Mouse (Mus musculus) limb, embryonic 12.5 days (tissue): Measurements from ENCODE around the gene Lrrc45. TPM values are rescaled to one million over a fixed set of nuclear protein-coding genes. Genes with fewer than 3 reads are reported as not detected.
"Not testable (repeated sequence)": the region's sequence is repeated elsewhere in the genome, so short reads cannot be mapped to it uniquely, and the experiment has no call there.

Source experiments
- ATAC-seq: fragments of 200-750 bp; cut with Nextera tagmentation; 2 replicates; pipeline ENCODE4 v1.8.0; 2017; ENCODE audit warnings: low read depth, moderate TSS enrichment; ENCODE audit not compliant: insufficient number of reproducible peaks, insufficient read depth, low FRiP score, low TSS enrichment
- H3K27ac ChIP-seq: fragments of 300-500 bp; sonication (generic); 2 replicates; pipeline ENCODE4 v1.5.1; 2016; ENCODE audit warnings: mild to moderate bottlenecking, moderate library complexity
- H3K27me3 ChIP-seq: fragments of 300-500 bp; sonication (generic); 2 replicates; pipeline ENCODE4 v1.6.1; 2016; ENCODE audit warnings: mild to moderate bottlenecking, moderate library complexity
- H3K36me3 ChIP-seq: fragments of 300-500 bp; sonication (generic); 2 replicates; pipeline ENCODE4 v1.6.1; 2016; ENCODE audit warnings: mild to moderate bottlenecking, moderate library complexity
- H3K4me1 ChIP-seq: fragments of 300-500 bp; sonication (generic); replicated peaks from 2 replicates; pipeline ENCODE4 v1.6.1; 2016
- H3K4me2 ChIP-seq: fragments of 300-500 bp; sonication (generic); 2 replicates; pipeline ENCODE4 v1.6.1; 2016; ENCODE audit warnings: mild to moderate bottlenecking, moderate library complexity
- H3K4me3 ChIP-seq: fragments of 300-500 bp; sonication (generic); replicated peaks from 2 replicates; pipeline ENCODE4 v1.5.1; 2016; ENCODE audit warnings: mild to moderate bottlenecking
- H3K9ac ChIP-seq: fragments of 300-500 bp; sonication (generic); replicated peaks from 2 replicates; pipeline ENCODE4 v1.6.1; 2016; ENCODE audit warnings: mild to moderate bottlenecking, moderate library complexity
- H3K9me3 ChIP-seq: fragments of 300-500 bp; sonication (generic); 2 replicates; pipeline ENCODE4 v1.6.1; 2016; ENCODE audit warnings: mild to moderate bottlenecking, moderate library complexity
- WGBS: fragments of 180-500 bp; shearing (Covaris S2); methylation state at CpG from one replicate; pipeline ENCODE4 v1.1.7; 2016; 5-methylcytosine and 5-hydroxymethylcytosine counted together
- polyA plus RNA-seq: library from polyadenylated mRNA; unstranded; fragments of >200 nt; fragmentation: Nextera tagmentation; extraction: Ambion mirVana; gene quantifications from 2 replicates; pipeline ENCODE4 v1.2.1, GENCODE M21; 2016

Gene Lrrc45
- polyA plus RNA-seq: 77.9 and 78.4 TPM in 2 replicates

DNA sequence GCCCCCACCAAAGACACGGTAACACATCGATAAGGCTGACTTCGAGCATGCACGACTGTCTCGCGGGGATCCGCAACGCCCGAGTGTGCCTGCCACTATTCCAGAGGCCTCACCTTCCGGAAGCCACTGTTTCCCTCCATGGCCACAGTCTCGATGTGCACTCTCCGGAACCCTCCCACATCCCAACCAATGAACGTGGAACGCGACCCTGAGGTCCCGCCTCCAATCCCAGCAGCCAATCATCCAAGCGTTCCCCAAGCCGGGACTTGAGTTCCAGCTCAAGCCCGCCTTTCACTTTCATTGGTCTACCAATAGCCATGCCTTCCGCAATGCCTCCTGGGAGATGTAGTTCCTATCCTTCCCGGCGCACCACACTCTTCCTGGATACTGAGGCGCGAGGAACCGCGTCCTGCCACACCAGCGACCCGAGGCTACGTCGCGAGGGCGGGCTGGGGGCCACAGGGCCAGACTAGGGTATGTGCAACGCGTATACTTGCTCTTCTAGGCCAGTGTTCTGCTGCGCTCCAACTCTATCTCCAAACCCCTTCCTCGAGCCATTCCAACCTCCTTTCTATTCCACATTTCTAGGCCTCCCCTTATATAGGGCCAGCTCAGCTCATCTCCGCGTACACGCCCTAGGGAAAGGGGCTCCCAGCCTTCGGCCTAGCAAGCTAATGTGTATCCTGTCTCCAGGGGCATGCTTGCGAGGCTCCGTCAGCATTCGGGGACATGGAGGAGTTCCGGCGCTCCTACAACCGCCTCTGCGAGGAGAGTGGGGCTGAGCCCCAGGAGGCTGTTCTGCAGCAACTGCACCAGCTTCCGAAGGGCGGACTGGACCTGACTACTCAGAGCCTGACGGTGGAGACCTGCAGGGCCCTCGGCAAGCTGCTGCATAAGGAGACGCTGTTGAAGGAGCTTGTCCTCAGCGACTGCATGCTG, at the start of gene Lrrc45, which contains the start of gene Cenpx:
TSS of gene Lrrc45 (plus strand) at position 346 of the 939 bp plus-strand sequence.
TSS of gene Cenpx (minus strand) at position 159 of the 939 bp plus-strand sequence.
- peaks cover 62% of the 10 kb centered on the region for H3K36me3 ChIP-seq
- WGBS: 3% methylated on average over 53 of the region's 53 CpGs
- peaks cover 46% of the 10 kb centered on the region for H3K4me1 ChIP-seq

DNA sequence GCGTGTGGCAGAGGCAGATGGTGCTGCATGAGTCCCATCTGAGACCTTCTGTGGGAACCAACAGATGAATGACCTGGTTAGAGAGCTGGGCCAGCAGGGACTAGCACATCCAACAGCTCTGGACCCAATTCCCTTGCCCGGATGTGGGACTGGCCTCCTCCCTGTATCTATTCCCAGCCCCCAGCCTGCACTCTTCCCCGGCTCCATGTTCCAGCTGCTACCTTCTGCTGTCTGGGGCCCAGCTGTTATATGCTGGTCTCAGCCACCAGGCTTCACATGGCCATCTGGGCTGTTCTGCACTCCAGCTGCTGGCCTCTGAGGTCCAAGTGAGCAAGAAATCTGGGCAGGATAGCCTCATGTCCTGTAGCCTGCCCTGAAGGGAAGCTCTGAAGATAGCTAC, 48.3 kb upstream of the Lrrc45 start:
- H3K4me2 ChIP-seq: no peak overlapping the region
- H3K27ac ChIP-seq: no peak overlapping the region
- 66% methylated on average over 3 of the region's 3 CpGs for WGBS
- H3K9ac ChIP-seq: no peak overlapping the region
- H3K4me1 ChIP-seq: peaks cover 26% of the 10 kb centered on the region
- H3K4me3 ChIP-seq: no peak overlapping the region
- no peak for ATAC-seq
- no peaks in the 10 kb centered on the region for H3K9me3 ChIP-seq
- no peaks in the 10 kb centered on the region for H3K36me3 ChIP-seq
- peaks cover 41% of the 10 kb centered on the region for H3K27me3 ChIP-seq

More for the DNA sequence above, at the start of gene Lrrc45, which contains the start of gene Cenpx:
- no peaks in the 10 kb centered on the region for H3K27me3 ChIP-seq
- peak within 1 kb of the TSS; percentile 66 for H3K4me3 ChIP-seq
- H3K27ac ChIP-seq: peak within 1 kb of the TSS; percentile 62
- H3K9ac ChIP-seq: peak within 1 kb of the TSS; percentile 79
- peak; percentile 93 for ATAC-seq
- no peaks in the 10 kb centered on the region for H3K9me3 ChIP-seq
- H3K4me2 ChIP-seq: peak within 1 kb of the TSS; percentile 95

DNA sequence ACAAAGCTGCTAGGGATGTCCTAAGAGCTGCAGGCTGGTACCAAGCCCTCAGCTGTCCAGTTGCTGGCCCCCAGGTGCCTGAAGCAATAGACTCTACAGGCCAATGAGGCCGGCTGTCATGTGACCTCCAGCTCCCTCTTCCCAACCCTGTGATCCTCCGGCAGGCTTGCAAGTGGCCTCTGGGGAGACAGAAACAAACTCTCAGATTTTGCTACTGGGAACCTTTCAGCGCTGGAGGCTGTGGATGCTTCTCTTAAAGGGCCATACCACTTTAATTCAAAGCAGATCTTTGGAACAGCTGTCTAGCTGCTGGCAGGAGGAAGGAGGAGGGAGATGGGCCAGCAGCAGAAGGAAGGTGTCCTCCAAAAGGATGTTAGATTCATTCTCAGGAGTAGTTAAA, 47.1 kb upstream of the Lrrc45 start:
- 1% methylated on average over 3 of the region's 3 CpGs for WGBS
- no peak overlapping the region for H3K27ac ChIP-seq
- no peak for ATAC-seq

DNA sequence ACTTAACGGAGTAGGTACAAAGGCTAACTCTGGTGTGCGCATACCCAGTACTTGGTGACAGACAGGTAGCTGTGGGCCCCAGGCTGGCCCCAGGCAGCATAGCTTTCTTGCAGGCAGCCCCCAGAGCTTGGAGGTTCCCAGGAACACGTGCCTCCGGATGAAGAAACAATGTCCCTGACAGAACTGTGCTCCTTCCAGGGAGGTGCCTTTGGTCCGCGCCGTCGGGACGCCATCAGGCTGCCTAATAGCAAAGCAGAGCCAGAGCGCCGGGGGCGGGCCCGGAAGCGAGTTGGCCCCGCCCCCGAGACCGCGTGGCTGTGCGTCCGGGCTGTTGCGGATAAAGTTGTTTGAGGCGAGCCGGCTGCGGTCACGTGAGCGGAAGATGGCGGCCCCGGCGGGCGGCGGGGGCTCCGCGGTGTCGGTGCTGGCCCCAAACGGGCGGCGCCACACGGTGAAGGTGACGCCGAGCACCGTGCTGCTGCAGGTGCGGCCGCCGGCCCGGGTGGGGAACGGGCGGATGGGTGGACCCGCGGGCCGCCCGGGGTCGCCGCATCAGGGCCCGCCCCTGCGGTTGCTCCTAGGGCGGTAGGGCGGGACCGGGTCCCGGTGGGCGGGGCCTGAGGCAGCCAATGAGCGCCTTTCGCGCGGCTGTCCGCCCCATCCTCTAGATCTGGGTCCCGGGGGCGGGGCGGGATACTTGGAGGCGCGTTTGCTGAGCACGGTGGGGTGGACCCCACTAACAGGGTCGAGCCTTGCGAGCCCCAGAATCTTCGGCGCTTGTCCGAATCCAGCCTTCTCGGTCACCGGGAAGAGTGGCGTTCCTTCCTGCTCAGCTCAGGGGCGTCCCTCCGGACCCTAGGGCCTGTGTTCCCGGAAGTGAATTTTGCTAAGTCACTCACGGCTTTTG, 40.8 kb upstream of the Lrrc45 start, which contains the start of gene Aspscr1:
TSS of gene Aspscr1 (plus strand) at position 287 of the 907 bp plus-strand sequence.
- peak within 1 kb of the TSS; percentile 90 for H3K4me2 ChIP-seq
- 2% methylated on average over 80 of the region's 83 CpGs for WGBS

More for the DNA sequence above, 47.1 kb upstream of the Lrrc45 start:
- Histone ChIP-seq H3K9ac (no peak overlapping the region), H3K27me3 (peaks cover 29% of the 10 kb centered on the region), H3K36me3 (no peaks in the 10 kb centered on the region), H3K4me1 (peaks cover 15% of the 10 kb centered on the region), H3K9me3 (no peaks in the 10 kb centered on the region), H3K4me2 (0 out of 2 replicates have a peak overlapping the region, but pooled peaks have one; percentile 17), H3K4me3 (no peak overlapping the region)

DNA sequence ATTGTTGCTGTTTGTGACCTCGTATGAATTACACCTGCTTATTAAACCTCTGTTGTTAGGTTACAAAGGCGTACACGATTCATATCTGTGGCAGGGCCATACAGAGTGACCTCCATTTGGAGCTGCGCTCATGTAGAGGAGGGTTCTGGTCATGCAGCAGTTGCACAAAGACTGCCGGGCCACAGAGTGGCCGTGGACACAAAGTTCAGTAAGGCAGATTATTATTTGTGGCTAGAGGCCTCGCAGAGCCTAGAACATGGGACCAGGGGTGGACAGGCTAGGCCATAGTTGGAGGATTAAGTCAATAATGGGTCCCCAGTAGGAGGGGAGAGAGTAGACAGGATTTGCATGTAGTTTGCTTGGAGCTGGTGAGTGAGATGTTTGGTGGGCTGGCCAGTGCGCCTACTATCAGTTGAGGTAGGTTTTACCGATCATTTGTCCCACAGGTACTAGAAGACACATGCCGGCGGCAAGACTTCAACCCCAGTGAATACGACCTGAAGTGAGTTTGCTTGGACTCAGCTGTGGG, 40.1 kb upstream of the Lrrc45 start:
- peak overlapping the region; percentile 81 for H3K9ac ChIP-seq

More for the DNA sequence above, 40.8 kb upstream of the Lrrc45 start, which contains the start of gene Aspscr1:
- peak; percentile 96 for ATAC-seq
- Histone ChIP-seq H3K4me3 (peak within 1 kb of the TSS; percentile 75), H3K9ac (peak within 1 kb of the TSS; percentile 81), H3K4me1 (peaks cover 19% of the 10 kb centered on the region), H3K27ac (peak within 1 kb of the TSS; percentile 91), H3K9me3 (no peaks in the 10 kb centered on the region), H3K36me3 (peaks cover 21% of the 10 kb centered on the region), H3K27me3 (no peaks in the 10 kb centered on the region)

DNA sequence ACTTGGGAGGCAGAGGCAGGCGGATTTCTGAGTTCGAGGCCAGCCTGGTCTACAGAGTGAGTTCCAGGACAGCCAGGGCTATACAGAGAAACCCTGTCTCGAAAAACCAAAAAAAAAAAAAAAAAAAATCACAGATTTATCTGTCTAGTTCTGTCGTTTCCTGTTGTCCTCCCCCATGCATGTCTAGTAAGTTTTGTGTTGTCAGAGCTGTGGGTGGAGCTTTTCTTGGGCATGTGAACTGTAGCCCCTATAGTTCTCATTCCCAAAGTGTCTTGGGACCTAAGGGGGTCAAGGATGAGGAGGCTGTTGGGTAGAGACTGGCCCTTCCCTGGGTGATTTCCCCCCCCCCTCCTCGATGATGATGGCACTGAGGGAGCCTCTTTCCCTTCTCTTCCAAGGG, 37.9 kb upstream of the Lrrc45 start:
- H3K4me2 ChIP-seq, ATAC-seq, H3K4me3 ChIP-seq, H3K9ac ChIP-seq, H3K27ac ChIP-seq, H3K9me3 ChIP-seq, H3K27me3 ChIP-seq: not testable (repeated sequence)
- WGBS: 89% methylated on average over 5 of the region's 5 CpGs
- H3K4me1 ChIP-seq: peaks cover 19% of the 10 kb centered on the region
- peaks cover 51% of the 10 kb centered on the region for H3K36me3 ChIP-seq

More for the DNA sequence above, 40.1 kb upstream of the Lrrc45 start:
- ATAC-seq: peak; percentile 11; the same call in 1 of the 2 replicates
- H3K4me2 ChIP-seq: peak overlapping the region; percentile 90
- H3K4me1 ChIP-seq: peaks cover 19% of the 10 kb centered on the region
- H3K27me3 ChIP-seq: no peaks in the 10 kb centered on the region
- peaks cover 29% of the 10 kb centered on the region for H3K36me3 ChIP-seq
- H3K27ac ChIP-seq: peak overlapping the region; percentile 91
- peak overlapping the region; percentile 75 for H3K4me3 ChIP-seq
- WGBS: 41% methylated on average over 12 of the region's 12 CpGs
- no peaks in the 10 kb centered on the region for H3K9me3 ChIP-seq

DNA sequence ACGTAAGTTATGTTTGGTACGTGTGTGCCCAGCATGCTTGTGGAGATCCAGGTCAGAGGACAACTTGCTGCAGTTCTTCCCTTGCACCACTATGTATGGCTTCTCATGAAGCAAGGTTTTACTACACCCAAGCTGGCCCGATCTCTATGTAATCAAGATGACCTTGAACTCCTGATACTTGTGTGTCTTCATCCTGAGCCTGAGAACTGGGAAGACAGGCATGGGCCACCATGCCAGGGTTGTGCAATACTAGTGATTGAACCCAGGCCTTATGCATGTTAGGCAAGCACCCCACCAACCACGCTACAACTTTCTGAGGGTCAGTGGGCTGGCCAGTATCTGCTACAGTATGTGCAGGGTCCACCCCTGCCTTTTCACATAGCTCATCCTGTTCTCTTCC, 36.8 kb upstream of the Lrrc45 start:
- Histone ChIP-seq H3K4me1 (peaks cover 19% of the 10 kb centered on the region), H3K9me3 (no peaks in the 10 kb centered on the region), H3K4me3 (no peak overlapping the region), H3K9ac (no peak overlapping the region), H3K4me2 (no peak overlapping the region), H3K27me3 (no peaks in the 10 kb centered on the region), H3K36me3 (peaks cover 57% of the 10 kb centered on the region), H3K27ac (no peak overlapping the region)
- ATAC-seq: no peak
- WGBS: 92% methylated on average over 4 of the region's 4 CpGs

DNA sequence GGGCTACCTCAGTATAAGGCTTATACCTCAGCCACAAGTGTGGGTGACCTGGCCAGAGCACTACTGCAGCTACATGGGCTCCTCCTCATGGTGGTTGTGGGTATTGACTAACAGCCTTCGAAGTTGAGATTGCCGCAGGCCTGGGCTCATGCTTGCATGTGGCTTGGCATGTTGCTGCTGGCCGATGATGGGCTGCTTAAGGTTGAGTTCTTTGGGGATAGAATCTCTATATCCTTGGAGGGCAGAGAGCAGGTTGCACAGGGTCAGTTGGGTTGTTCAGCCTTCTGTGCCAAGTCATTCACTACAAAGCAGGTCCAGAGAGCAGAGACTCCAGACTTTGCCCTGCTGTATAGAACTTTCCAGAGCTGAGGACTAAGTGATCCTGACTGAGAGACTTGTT, 33.8 kb upstream of the Lrrc45 start:
- Histone ChIP-seq H3K4me2 (no peak overlapping the region), H3K4me1 (peaks cover 16% of the 10 kb centered on the region; the same call in 1 of the 2 replicates), H3K9ac (no peak overlapping the region), H3K4me3 (no peak overlapping the region), H3K27ac (no peak overlapping the region), H3K27me3 (no peaks in the 10 kb centered on the region), H3K36me3 (peaks cover 84% of the 10 kb centered on the region), H3K9me3 (no peaks in the 10 kb centered on the region)
- 81% methylated on average over 3 of the region's 3 CpGs for WGBS
- no peak for ATAC-seq

DNA sequence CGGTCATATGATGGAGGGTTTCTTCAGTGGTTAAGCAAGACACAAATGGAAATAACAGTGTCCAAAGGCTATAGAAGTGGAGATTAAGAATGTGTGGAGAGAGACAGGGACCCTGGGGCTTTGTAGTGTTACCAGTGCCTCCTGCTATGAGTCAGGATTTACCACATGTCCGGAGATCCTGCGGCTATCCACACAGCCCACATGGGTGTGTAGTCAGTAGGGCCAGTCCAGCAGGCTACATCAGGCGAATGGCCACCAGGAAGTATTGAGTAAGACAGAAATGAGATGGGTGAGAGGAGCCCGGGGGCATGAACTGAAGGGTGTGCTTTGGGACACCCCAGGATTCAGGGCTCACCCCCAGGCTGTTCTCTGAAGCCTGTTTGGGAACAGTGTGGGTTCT, 31.0 kb upstream of the Lrrc45 start:
- H3K4me3 ChIP-seq: no peak overlapping the region
- no peak for ATAC-seq
- H3K36me3 ChIP-seq: peaks cover 84% of the 10 kb centered on the region
- peaks cover 16% of the 10 kb centered on the region; the same call in 1 of the 2 replicates for H3K4me1 ChIP-seq
- H3K27ac ChIP-seq: no peak overlapping the region
- H3K9me3 ChIP-seq: no peaks in the 10 kb centered on the region
- H3K9ac ChIP-seq: no peak overlapping the region
- no peak overlapping the region for H3K4me2 ChIP-seq
- 93% methylated on average over 5 of the region's 5 CpGs for WGBS
- no peaks in the 10 kb centered on the region for H3K27me3 ChIP-seq

DNA sequence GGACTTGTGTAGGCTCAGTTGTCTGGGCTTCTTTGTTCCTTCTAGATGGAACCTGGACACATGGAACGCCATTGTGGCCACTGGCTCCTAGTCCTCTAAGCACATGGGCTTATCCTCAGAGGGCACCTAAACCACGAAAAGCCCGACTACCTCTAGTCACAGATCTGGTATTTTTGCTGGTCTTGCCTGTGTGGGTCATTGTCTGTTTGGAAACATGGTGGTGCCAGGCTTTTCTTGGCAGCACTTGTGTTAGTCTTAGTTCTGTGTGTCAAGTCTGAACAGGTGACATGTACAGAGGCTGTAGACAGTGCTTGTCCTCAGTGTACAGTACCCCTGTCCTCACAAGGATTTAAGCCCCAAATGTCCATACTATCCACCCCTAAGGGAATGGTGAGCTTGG, 30.2 kb upstream of the Lrrc45 start:
- H3K36me3 ChIP-seq: peaks cover 84% of the 10 kb centered on the region
- 94% methylated on average over 3 of the region's 3 CpGs for WGBS

More for the DNA sequence above, 30.2 kb upstream of the Lrrc45 start:
- H3K4me3 ChIP-seq: no peak overlapping the region
- no peak overlapping the region for H3K4me2 ChIP-seq
- H3K27ac ChIP-seq: no peak overlapping the region
- no peak for ATAC-seq
- no peak overlapping the region for H3K9ac ChIP-seq
- H3K27me3 ChIP-seq: no peaks in the 10 kb centered on the region
- no peaks in the 10 kb centered on the region for H3K9me3 ChIP-seq
- peaks cover 16% of the 10 kb centered on the region; the same call in 1 of the 2 replicates for H3K4me1 ChIP-seq
